13 mouse cellular contexts compared by ENCODE assay signal in the genomic region with DNA sequence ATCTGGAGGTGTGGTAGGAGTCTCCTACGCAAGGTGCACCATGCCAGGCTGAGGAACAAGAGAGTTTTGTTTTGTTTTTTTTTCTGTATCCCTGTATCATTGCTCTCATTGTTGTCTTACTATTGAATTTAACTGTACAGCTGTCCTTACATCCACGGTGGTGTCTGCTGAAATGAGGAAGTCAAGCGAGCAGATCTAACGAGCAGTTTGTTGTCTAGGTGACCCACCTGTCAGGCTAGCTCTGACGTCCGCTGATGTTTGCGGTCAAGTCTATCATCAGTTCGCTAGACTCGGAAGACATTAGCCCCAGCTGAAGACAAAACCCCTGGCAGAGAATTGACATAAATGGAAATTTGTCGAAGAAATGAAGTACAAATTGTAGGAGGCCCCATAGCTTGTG.
DNase-seq lines count a peak whose midpoint lies in the region; ATAC-seq and TF ChIP-seq lines count a peak whose summit lies in the region.
"Had no signal": no experiment of that assay in that cellular context is flagged by ENCODE, and none has a peak within 500 bp of the region (broad histone marks: within the 10 kb centered on the region; RNA-seq: fewer than 3 reads in every experiment).

No protein-coding gene starts in this region.

- 0 out of 2 replicates have a peak, but pooled peaks cover 4% of the 10 kb centered on the region for H3K9me3 ChIP-seq in hindbrain, embryonic 10.5 days
- H3K9me3 ChIP-seq in hindbrain, postnatal 0 days (ENCODE audit: low read length), result no peaks in the 10 kb centered on the region
- H3K9me3 ChIP-seq in CH12.LX (replicated peaks; ENCODE audit: low read length), result peaks cover 23% of the 10 kb centered on the region
- no peaks in the 10 kb centered on the region for H3K9me3 ChIP-seq in embryonic facial prominence, embryonic 10.5 days
- H3K9me3 ChIP-seq: kidney, embryonic 15.5 days; lung, embryonic 15.5 days had no signal

- H3K4me3 ChIP-seq in hindbrain, embryonic 10.5 days, result no peak overlapping the region
- H3K4me3 ChIP-seq in hindbrain, postnatal 0 days (ENCODE audit: low read length), result no peak overlapping the region
- H3K4me3 ChIP-seq in CH12.LX (replicated peaks in 1 of 3; ENCODE audit: low read depth in 2 of 3, low read length in 2 of 3, poor library complexity in 1 of 3), result no peak overlapping the region
- H3K4me3 ChIP-seq in embryonic facial prominence, embryonic 10.5 days, result no peak overlapping the region
- H3K4me3 ChIP-seq: kidney, embryonic 15.5 days; limb, embryonic 13.5 days; lung, embryonic 15.5 days had no signal

- WGBS in hindbrain, embryonic 10.5 days, result 82% methylated on average over 10 of the region's 10 CpGs
- WGBS in hindbrain, postnatal 0 days, result 66% methylated on average over 10 of the region's 10 CpGs
- WGBS in embryonic facial prominence, embryonic 10.5 days, result 81% methylated on average over 10 of the region's 10 CpGs

- no peaks in the 10 kb centered on the region for H3K27me3 ChIP-seq in hindbrain, embryonic 10.5 days (ENCODE audit: insufficient read depth, poor library complexity, severe bottlenecking)
- H3K27me3 ChIP-seq in hindbrain, postnatal 0 days (ENCODE audit: insufficient read depth, low read length), result no peaks in the 10 kb centered on the region
- H3K27me3 ChIP-seq in CH12.LX (replicated peaks), result no peaks in the 10 kb centered on the region
- no peaks in the 10 kb centered on the region for H3K27me3 ChIP-seq in embryonic facial prominence, embryonic 10.5 days (replicated peaks; ENCODE audit: low read depth, poor library complexity, severe bottlenecking)
- no peaks in the 10 kb centered on the region for H3K27me3 ChIP-seq in splenic B cell, adult 2 months (ENCODE audit: control insufficient read depth, insufficient read depth, low read length, poor library complexity, severe bottlenecking)
- H3K27me3 ChIP-seq: kidney, embryonic 15.5 days; limb, embryonic 13.5 days; lung, embryonic 15.5 days had no signal

- no peak for TF ChIP-seq CTCF in hindbrain, postnatal 0 days (IDR thresholded peaks at IDR 0.05; ENCODE audit: low read depth)
- TF ChIP-seq CTCF in CH12.LX (conservative IDR thresholded peaks at IDR 0.05 in 1 of 2, IDR thresholded peaks at IDR 0.05 in 1 of 2; ENCODE audit: low read depth in 2 of 2, low read length in 2 of 2), result no peak

- TF ChIP-seq RAD21 in CH12.LX (IDR thresholded peaks at IDR 0.05; ENCODE audit: low read depth, low read length), result no peak

- no peak for DNase-seq in hindbrain, embryonic 10.5 days (ENCODE audit: low spot score)
- no peak for DNase-seq in hindbrain, postnatal 0 days (ENCODE audit: low spot score)
- peak; percentile 89 for DNase-seq in CH12.LX (ENCODE audit: extremely low read depth)
- no peak for DNase-seq in embryonic facial prominence, embryonic 10.5 days (ENCODE audit: low spot score)
- DNase-seq in splenic B cell, adult 2 months (ENCODE audit: low read depth, low spot score), result peak; percentile 90
- DNase-seq in left cerebral cortex, postnatal 4 days, result no peak
- DNase-seq in yolk sac, embryonic 10.5 days (ENCODE audit: low spot score), result no peak
- no peak for DNase-seq in layer of hippocampus, postnatal 14 days (ENCODE audit: low spot score in 2 of 2)
- DNase-seq: gastrocnemius, postnatal 10 days had no signal

- dilution Hi-C loops in CH12.LX (cut with MboI; ENCODE audit: extremely low pct_ligation_motif_present, extremely low pct_unique_long_range_greater_than_20kb, low sequenced_read_pairs), result no loop called here

- H3K4me2 ChIP-seq in hindbrain, postnatal 0 days (ENCODE audit: low read depth, low read length), result no peak overlapping the region
- peak overlapping the region; percentile 85 for H3K4me2 ChIP-seq in CH12.LX (ENCODE audit: insufficient read depth, low read depth, poor library complexity, severe bottlenecking)
- H3K4me2 ChIP-seq: hindbrain, embryonic 14.5 days; kidney, embryonic 15.5 days; limb, embryonic 13.5 days; lung, embryonic 15.5 days had no signal

- no peak for ATAC-seq in hindbrain, postnatal 0 days

- peak; percentile 51; the same call in 1 of the 2 replicates for TF ChIP-seq EP300 in CH12.LX (IDR thresholded peaks at IDR 0.05; ENCODE audit: low read length)

- TF ChIP-seq POLR2A in CH12.LX (IDR thresholded peaks at IDR 0.05; ENCODE audit: low read depth, low read length), result no peak

- in situ Hi-C loops in CH12.LX (cut with MboI; ENCODE audit: low pct_ligation_motif_present, low pct_unique_long_range_greater_than_20kb, low sequenced_read_pairs), result no loop called here

- H3K4me1 ChIP-seq in hindbrain, embryonic 10.5 days (replicated peaks), result peaks cover 33% of the 10 kb centered on the region
- H3K4me1 ChIP-seq in hindbrain, postnatal 0 days (ENCODE audit: insufficient read depth, low read length), result no peaks in the 10 kb centered on the region
- peaks cover 7 to 57% of the 10 kb centered on the region in 2 experiments for H3K4me1 ChIP-seq in CH12.LX (ENCODE audit: control insufficient read depth in 1 of 2, insufficient read depth in 2 of 2)
- H3K4me1 ChIP-seq in embryonic facial prominence, embryonic 10.5 days, result peaks cover 26% of the 10 kb centered on the region

- H3K9ac ChIP-seq in hindbrain, postnatal 0 days (replicated peaks; ENCODE audit: low read length), result no peak overlapping the region
- no peak overlapping the region for H3K9ac ChIP-seq in CH12.LX (ENCODE audit: insufficient read depth, low read depth)
- H3K9ac ChIP-seq: hindbrain, embryonic 14.5 days; kidney, embryonic 15.5 days; limb, embryonic 13.5 days; lung, embryonic 15.5 days had no signal

- no peaks in the 10 kb centered on the region for H3K36me3 ChIP-seq in hindbrain, embryonic 10.5 days
- no peaks in the 10 kb centered on the region for H3K36me3 ChIP-seq in hindbrain, postnatal 0 days (ENCODE audit: insufficient read depth, low read length)
- peaks cover 0 to 5% of the 10 kb centered on the region in 2 experiments for H3K36me3 ChIP-seq in CH12.LX (replicated peaks in 1 of 2; ENCODE audit: control insufficient read depth in 1 of 2, insufficient read depth in 1 of 2, low read length in 1 of 2)
- no peaks in the 10 kb centered on the region for H3K36me3 ChIP-seq in embryonic facial prominence, embryonic 10.5 days (replicated peaks)
- no peaks in the 10 kb centered on the region for H3K36me3 ChIP-seq in splenic B cell, adult 2 months (ENCODE audit: control insufficient read depth, insufficient read depth, low read length, poor library complexity, severe bottlenecking)
- H3K36me3 ChIP-seq: kidney, embryonic 15.5 days; limb, embryonic 13.5 days; lung, embryonic 15.5 days had no signal

- peak overlapping the region; percentile 19; the same call in 1 of the 2 replicates for H3K27ac ChIP-seq in hindbrain, embryonic 10.5 days
- H3K27ac ChIP-seq in hindbrain, postnatal 0 days, result no peak overlapping the region
- H3K27ac ChIP-seq in CH12.LX (ENCODE audit: insufficient read depth, low read depth), result peak overlapping the region; percentile 16; the same call in 1 of the 2 replicates
- H3K27ac ChIP-seq in embryonic facial prominence, embryonic 10.5 days (replicated peaks), result peak overlapping the region; percentile 74; the same call in 1 of the 2 replicates
- H3K27ac ChIP-seq: hindbrain, embryonic 14.5 days; kidney, embryonic 15.5 days; limb, embryonic 13.5 days; lung, embryonic 15.5 days had no signal

- intact Hi-C loops in left cerebral cortex, postnatal 4 days (cut with DNase I), result no loop called here

- H3K79me2 ChIP-seq in CH12.LX (replicated peaks; ENCODE audit: control insufficient read depth, extremely low read depth, insufficient read depth, poor library complexity, severe bottlenecking), result no peaks in the 10 kb centered on the region

TF ChIP-seq in CH12.LX, 34 proteins besides CTCF, POLR2A, EP300 and RAD21:
- TF ChIP-seq TCF12 (IDR thresholded peaks at IDR 0.05; ENCODE audit: low read depth, low read length) (peak; percentile 76; the same call in 1 of the 2 replicates), SIN3A (IDR thresholded peaks at IDR 0.05; ENCODE audit: low read length) (peak; percentile 43; the same call in 1 of the 2 replicates), JUND (conservative IDR thresholded peaks at IDR 0.05; ENCODE audit: low read depth, low read length) (no peak), ELF1 (IDR thresholded peaks at IDR 0.05; ENCODE audit: low read depth, low read length) (peak; percentile 66), ZNF384 (IDR thresholded peaks at IDR 0.05; ENCODE audit: low read depth, low read length) (peak; percentile 25; the same call in 1 of the 2 replicates), ETS1 (conservative IDR thresholded peaks at IDR 0.05; ENCODE audit: low read depth, low read length) (peak; percentile 66), MEF2A (IDR thresholded peaks at IDR 0.05; ENCODE audit: borderline replicate concordance, low read depth, low read length) (peak; percentile 55; the same call in 1 of the 2 replicates), E2F4 (IDR thresholded peaks at IDR 0.05; ENCODE audit: insufficient replicate concordance, low read depth, low read length) (no peak)

Comparison
In these comparisons a context has a peak if more than half of its experiments do, and no peak if none do; other contexts are left out.
1. DNase-seq: peak in CH12.LX (single experiment) and splenic B cell, adult 2 months (single experiment); none in hindbrain, embryonic 10.5 days (single experiment), hindbrain, postnatal 0 days (single experiment), embryonic facial prominence, embryonic 10.5 days (single experiment), left cerebral cortex, postnatal 4 days (single experiment), yolk sac, embryonic 10.5 days (single experiment) and layer of hippocampus, postnatal 14 days (0 of 2).